Mouse (Mus musculus): ENCODE data around the gene Dhx16. TPM values are rescaled to one million over a fixed set of nuclear protein-coding genes. Genes with fewer than 3 reads are reported as not detected.

Dhx16 gene
- polyA plus RNA-seq, 1 experiment from 2014 or later: 22.0 TPM

DNA sequence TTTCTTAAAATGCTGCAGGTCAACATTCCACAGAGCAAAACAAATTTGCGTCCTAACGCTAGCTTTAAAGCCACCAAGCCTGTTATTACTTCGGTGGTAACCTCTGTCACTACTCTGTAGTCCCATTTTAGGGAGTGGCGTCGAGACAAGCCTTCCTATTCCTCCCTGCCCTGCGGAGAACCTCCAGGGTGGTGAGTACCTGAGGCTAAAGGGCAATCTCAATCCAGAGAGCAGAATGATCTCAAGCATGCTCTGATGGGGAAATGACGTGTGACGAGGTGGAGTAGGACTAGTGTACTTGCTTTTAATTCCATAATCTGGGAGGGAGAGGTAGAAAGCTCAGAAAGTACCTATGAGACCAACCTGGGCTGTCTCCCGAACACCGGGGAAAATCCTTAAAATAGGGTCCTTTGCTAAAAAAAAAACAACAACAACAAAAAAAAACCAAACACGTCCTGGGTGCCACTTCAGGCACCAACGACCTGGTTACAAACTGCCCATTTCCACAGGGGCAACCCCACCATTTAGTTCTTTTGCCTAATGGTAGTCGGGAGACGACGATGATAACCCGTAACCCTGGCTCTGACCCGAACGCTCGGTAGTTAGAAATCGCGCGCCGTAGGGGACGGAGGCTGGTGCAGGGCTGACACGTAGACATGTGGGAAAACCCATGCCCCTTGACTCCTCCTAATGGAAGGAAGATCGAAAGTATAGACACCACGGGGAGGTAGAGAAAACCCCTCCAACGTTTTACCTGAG lies 36.1 kb downstream of the Dhx16 start:
- peak overlapping the region; percentile 83 for H3K9ac ChIP-seq (ENCODE audit: low read length)
- ATAC-seq (ENCODE audit: insufficient number of reproducible peaks, insufficient read depth, low FRiP score, low read depth): no peak; the same call in 1 of the 2 replicates
- peak overlapping the region; percentile 83 for H3K4me2 ChIP-seq (ENCODE audit: low read length)
- peak overlapping the region; percentile 75 for H3K4me3 ChIP-seq (ENCODE audit: control insufficient read depth in 1 of 2, insufficient read depth in 1 of 2, low read depth in 1 of 2, low read length in 2 of 2)
- peaks cover 6 to 24% of the 10 kb centered on the region in 2 experiments for H3K4me1 ChIP-seq (ENCODE audit: control insufficient read depth in 2 of 2, insufficient read depth in 2 of 2, low read length in 2 of 2)
- no peaks in the 10 kb centered on the region for H3K9me3 ChIP-seq (ENCODE audit: control insufficient read depth, low read length)
- peaks cover 48% of the 10 kb centered on the region for H3K36me3 ChIP-seq (ENCODE audit: control insufficient read depth, insufficient read depth, low read length)
- peak overlapping the region; percentile 61 to 96 for H3K27ac ChIP-seq (replicated peaks in 1 of 2; ENCODE audit: control insufficient read depth in 1 of 2, insufficient read depth in 1 of 2, low read depth in 2 of 2, low read length in 2 of 2)
- 2% methylated on average over 28 of the region's 28 CpGs for WGBS
- no peaks in the 10 kb centered on the region for H3K27me3 ChIP-seq (ENCODE audit: control insufficient read depth, insufficient read depth, low read length)

DNA sequence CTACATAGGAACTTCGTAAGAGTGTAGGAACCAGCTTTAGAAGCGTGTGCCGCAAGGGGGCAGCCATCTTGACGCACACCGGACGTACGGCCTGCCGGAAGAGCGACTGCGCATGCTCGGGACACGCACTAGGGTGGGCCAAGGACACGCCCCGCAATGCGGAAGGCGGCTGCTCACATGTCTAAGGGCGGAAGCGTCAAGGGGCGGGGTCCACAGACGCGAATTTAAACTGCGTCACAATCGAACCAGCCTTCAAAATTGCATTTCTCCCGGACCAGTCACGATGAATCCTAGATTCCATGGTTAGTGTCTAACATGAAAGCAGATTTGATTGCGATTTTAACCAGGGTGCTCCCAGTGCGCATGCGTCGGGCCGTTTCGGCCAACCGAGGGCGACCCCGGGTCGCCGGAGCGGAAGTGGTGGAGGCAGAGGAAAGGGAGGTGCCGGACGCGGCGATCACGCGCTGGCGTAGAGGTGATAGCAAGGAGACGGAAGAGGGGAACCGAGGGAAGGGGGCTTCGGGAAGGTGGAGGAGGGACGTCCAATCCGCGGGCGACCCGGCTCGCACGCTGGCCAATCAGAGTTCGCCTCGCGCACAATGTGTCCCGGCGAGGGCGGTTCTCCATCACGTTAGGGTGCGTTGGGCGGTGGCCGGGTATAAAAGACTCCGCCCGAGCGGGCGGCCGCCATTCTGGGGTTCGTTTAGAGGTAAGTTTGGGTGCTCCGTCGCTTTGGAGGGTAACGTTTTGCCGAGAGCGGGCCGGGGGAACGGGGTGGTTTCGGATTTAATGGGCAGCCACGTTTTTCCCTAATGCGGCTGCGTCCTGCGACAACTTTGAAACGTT lies 36.9 kb downstream of the Dhx16 start, which contains the start of the genes Mrps18b and Ppp1r10:
Mrps18b (minus strand) TSS at position 93 of the 846 bp plus-strand sequence.
Ppp1r10 (plus strand) TSS at position 138 of the 846 bp plus-strand sequence.
- Histone ChIP-seq H3K4me3 (ENCODE audit: control insufficient read depth in 1 of 2, insufficient read depth in 1 of 2, low read depth in 1 of 2, low read length in 2 of 2) (peak within 1 kb of the TSS; percentile 75 to 91), H3K9ac (ENCODE audit: low read length) (peak within 1 kb of the TSS; percentile 97), H3K4me1 (ENCODE audit: control insufficient read depth in 2 of 2, insufficient read depth in 2 of 2, low read length in 2 of 2) (peaks cover 6 to 32% of the 10 kb centered on the region in 2 experiments), H3K27ac (replicated peaks in 1 of 2; ENCODE audit: control insufficient read depth in 1 of 2, insufficient read depth in 1 of 2, low read depth in 2 of 2, low read length in 2 of 2) (peak within 1 kb of the TSS; percentile 96 to 98), H3K27me3 (ENCODE audit: control insufficient read depth, insufficient read depth, low read length) (no peaks in the 10 kb centered on the region), H3K9me3 (ENCODE audit: control insufficient read depth, low read length) (no peaks in the 10 kb centered on the region), H3K36me3 (ENCODE audit: control insufficient read depth, insufficient read depth, low read length) (peaks cover 40% of the 10 kb centered on the region), H3K4me2 (ENCODE audit: low read length) (peak within 1 kb of the TSS; percentile 88)
- ATAC-seq (ENCODE audit: insufficient number of reproducible peaks, insufficient read depth, low FRiP score, low read depth): peak; percentile 92
- under 1% methylated on average over 82 of the region's 83 CpGs for WGBS

DNA sequence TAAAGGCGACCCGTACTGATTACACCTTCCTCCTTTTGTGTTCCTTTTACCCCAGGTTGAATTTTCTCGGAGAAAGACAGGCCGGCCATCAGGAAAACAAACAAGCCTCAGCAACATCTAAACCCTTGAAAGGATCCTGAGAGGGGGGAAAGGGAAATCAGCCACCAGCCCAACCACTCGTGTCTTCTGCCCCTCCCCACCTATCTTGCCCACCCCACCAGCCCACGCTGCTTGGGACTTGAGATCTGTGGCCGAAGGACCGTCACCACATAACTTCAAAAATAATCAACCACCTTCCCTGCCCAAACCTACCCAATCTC lies 37.5 kb downstream of the Dhx16 start:
- Histone ChIP-seq H3K36me3 (ENCODE audit: control insufficient read depth, insufficient read depth, low read length) (peaks cover 34% of the 10 kb centered on the region), H3K4me3 (ENCODE audit: control insufficient read depth in 1 of 2, insufficient read depth in 1 of 2, low read depth in 1 of 2, low read length in 2 of 2) (peak overlapping the region; percentile 75 to 91), H3K9me3 (ENCODE audit: control insufficient read depth, low read length) (no peaks in the 10 kb centered on the region), H3K4me1 (ENCODE audit: control insufficient read depth in 2 of 2, insufficient read depth in 2 of 2, low read length in 2 of 2) (peaks cover 6 to 36% of the 10 kb centered on the region in 2 experiments), H3K27ac (replicated peaks in 1 of 2; ENCODE audit: control insufficient read depth in 1 of 2, insufficient read depth in 1 of 2, low read depth in 2 of 2, low read length in 2 of 2) (peak overlapping the region; percentile 96 to 98), H3K27me3 (ENCODE audit: control insufficient read depth, insufficient read depth, low read length) (no peaks in the 10 kb centered on the region), H3K9ac (ENCODE audit: low read length) (peak overlapping the region; percentile 97), H3K4me2 (ENCODE audit: low read length) (peak overlapping the region; percentile 88)
- ATAC-seq (ENCODE audit: insufficient number of reproducible peaks, insufficient read depth, low FRiP score, low read depth): no peak
- WGBS: 1% methylated on average over 8 of the region's 8 CpGs

DNA sequence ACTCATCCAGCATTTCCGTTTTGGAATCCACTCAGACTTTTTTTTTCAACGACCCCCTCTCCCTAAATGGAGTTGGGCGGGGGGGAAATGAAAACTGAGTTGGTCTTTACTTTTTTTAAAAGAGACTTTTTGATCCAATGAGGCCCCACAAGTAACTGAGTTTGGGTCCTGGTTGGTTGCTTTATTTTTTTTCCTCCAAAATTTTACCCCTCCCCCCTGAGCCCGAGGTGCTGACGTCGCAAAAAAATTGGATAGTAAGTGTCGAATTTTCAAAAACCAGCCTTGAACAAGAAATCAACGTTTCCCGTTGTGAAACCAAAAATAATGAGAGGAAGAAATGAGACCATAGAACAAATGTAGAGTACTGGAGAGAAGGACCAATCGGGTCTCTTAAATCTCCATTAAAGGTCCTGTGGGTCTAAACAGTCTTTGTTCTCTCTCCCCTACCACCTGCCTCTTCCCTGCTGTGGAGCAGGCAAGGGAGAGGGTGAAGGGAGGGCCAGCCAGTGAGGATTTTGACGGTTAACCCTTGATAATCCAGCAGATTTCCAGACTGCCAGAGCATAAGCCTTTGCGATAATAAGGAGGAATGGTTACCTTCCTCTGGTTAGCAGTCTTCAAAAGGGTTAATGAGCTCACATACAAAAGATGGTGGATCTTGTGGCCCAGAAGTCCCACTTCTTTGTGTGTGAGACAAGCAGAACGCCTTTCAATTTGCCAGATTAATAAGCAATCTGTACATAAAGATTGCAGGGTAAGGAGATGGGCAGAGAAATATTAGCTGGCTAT lies 38.0 kb downstream of the Dhx16 start:
- peak overlapping the region; percentile 96 to 98 for H3K27ac ChIP-seq (replicated peaks in 1 of 2; ENCODE audit: control insufficient read depth in 1 of 2, insufficient read depth in 1 of 2, low read depth in 2 of 2, low read length in 2 of 2)
- H3K27me3 ChIP-seq (ENCODE audit: control insufficient read depth, insufficient read depth, low read length): no peaks in the 10 kb centered on the region
- WGBS: under 1% methylated on average over 13 of the region's 13 CpGs
- H3K4me2 ChIP-seq (ENCODE audit: low read length): peak overlapping the region; percentile 88
- H3K36me3 ChIP-seq (ENCODE audit: control insufficient read depth, insufficient read depth, low read length): peaks cover 28% of the 10 kb centered on the region
- H3K9me3 ChIP-seq (ENCODE audit: control insufficient read depth, low read length): no peaks in the 10 kb centered on the region
- H3K4me3 ChIP-seq (ENCODE audit: control insufficient read depth in 1 of 2, insufficient read depth in 1 of 2, low read depth in 1 of 2, low read length in 2 of 2): peak overlapping the region; percentile 75 to 91
- no peak for ATAC-seq (ENCODE audit: insufficient number of reproducible peaks, insufficient read depth, low FRiP score, low read depth)
- H3K9ac ChIP-seq (ENCODE audit: low read length): peak overlapping the region; percentile 97
- H3K4me1 ChIP-seq (ENCODE audit: control insufficient read depth in 2 of 2, insufficient read depth in 2 of 2, low read length in 2 of 2): peaks cover 6 to 36% of the 10 kb centered on the region in 2 experiments

DNA sequence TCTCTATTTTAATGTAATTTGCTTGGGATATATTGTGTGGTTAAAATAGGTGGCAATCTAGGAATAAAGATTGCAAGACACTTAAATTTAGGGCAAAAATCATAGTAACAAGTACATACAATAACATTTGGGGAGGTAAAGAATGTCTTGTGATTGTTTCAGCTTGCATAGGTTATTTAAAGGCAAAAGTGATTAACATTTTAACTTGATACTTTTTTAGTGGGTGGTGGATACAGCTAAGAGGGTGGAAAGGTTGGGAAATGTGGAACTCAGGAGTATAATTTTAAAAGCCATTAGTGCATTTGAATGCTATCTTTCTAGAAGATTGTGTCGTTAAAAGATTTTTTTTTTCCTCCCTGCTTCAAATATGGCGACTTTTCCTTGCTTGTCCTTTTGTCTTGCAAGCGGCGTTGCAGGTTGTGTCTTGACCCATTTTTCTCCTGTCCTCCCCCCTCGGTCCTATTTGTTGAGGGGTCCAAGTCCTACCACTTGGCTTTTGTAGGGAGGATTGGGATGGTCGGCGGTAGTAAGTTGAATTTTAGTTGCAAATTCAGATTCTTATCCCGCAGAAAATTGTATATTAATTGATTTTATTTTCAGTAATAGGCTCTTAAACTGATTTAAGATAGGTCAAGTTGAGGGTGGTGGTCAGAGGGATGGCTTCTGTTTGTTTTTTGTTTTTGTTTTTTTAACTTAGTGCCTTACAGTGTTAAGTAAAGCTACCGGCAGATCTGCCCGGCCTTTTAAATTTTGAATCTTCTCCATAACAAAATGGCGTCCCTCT lies 38.8 kb downstream of the Dhx16 start:
- Histone ChIP-seq H3K4me2 (ENCODE audit: low read length) (peak overlapping the region; percentile 88), H3K27me3 (ENCODE audit: control insufficient read depth, insufficient read depth, low read length) (no peaks in the 10 kb centered on the region), H3K9me3 (ENCODE audit: control insufficient read depth, low read length) (no peaks in the 10 kb centered on the region), H3K27ac (replicated peaks in 1 of 2; ENCODE audit: control insufficient read depth in 1 of 2, insufficient read depth in 1 of 2, low read depth in 2 of 2, low read length in 2 of 2) (peak overlapping the region; percentile 96 to 100), H3K36me3 (ENCODE audit: control insufficient read depth, insufficient read depth, low read length) (peaks cover 24% of the 10 kb centered on the region), H3K4me1 (ENCODE audit: control insufficient read depth in 2 of 2, insufficient read depth in 2 of 2, low read length in 2 of 2) (peaks cover 6 to 36% of the 10 kb centered on the region in 2 experiments), H3K4me3 (ENCODE audit: control insufficient read depth in 1 of 2, insufficient read depth in 1 of 2, low read depth in 1 of 2, low read length in 2 of 2) (peak overlapping the region; percentile 75 to 91), H3K9ac (ENCODE audit: low read length) (peak overlapping the region; percentile 97)
- no peak for ATAC-seq (ENCODE audit: insufficient number of reproducible peaks, insufficient read depth, low FRiP score, low read depth)
- WGBS: under 1% methylated on average over 11 of the region's 11 CpGs

DNA sequence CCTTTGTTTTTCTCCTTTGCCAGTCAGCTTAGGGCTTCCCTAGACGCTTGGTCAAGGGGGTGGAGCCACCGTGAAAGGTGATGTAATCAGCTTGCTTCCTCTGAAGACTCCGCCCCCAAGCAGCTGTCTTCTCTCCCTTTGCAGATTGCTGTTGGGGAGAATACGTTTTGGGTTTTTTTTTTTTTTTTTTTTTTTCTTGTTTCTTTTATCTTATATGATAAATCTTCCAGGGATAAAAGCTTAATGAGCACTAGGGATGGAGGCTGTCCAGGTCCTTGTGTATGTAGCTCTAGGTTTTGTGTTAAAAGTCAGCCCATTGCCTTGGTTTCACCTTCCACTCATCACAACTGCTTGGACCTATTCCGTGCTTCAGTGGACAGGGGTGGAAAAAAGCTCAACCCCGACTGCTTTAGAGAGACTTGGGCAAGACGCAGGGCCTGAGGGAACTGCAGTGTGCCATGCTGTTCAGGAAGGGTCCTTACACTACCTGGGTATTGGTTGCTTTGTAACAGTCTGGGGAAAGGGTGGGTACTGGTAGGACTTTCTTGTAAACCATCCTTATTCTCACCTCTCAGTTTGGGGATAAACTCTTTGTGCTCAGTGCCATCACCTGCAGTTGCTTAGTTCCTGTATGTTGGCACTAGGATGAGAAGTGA lies 39.6 kb downstream of the Dhx16 start:
- ATAC-seq (ENCODE audit: insufficient number of reproducible peaks, insufficient read depth, low FRiP score, low read depth): peak; percentile 28
- Histone ChIP-seq H3K4me1 (ENCODE audit: control insufficient read depth in 2 of 2, insufficient read depth in 2 of 2, low read length in 2 of 2) (peaks cover 6 to 36% of the 10 kb centered on the region in 2 experiments), H3K4me3 (ENCODE audit: control insufficient read depth in 1 of 2, insufficient read depth in 1 of 2, low read depth in 1 of 2, low read length in 2 of 2) (peak overlapping the region; percentile 66 to 75), H3K27me3 (ENCODE audit: control insufficient read depth, insufficient read depth, low read length) (no peaks in the 10 kb centered on the region), H3K9me3 (ENCODE audit: control insufficient read depth, low read length) (no peaks in the 10 kb centered on the region), H3K36me3 (ENCODE audit: control insufficient read depth, insufficient read depth, low read length) (peaks cover 24% of the 10 kb centered on the region), H3K4me2 (ENCODE audit: low read length) (peak overlapping the region; percentile 88), H3K9ac (ENCODE audit: low read length) (peak overlapping the region; percentile 97), H3K27ac (replicated peaks in 1 of 2; ENCODE audit: control insufficient read depth in 1 of 2, insufficient read depth in 1 of 2, low read depth in 2 of 2, low read length in 2 of 2) (peak overlapping the region; percentile 96 to 100)
- WGBS: 9% methylated on average over 7 of the region's 7 CpGs
